Mouse (Mus musculus): ENCODE measurements around the gene Bach2. TPM values are rescaled to one million over a fixed set of nuclear protein-coding genes. Genes with fewer than 3 reads are reported as not detected.

The Bach2 gene
- polyA plus RNA-seq, 1 experiment, result 7.5 TPM

DNA sequence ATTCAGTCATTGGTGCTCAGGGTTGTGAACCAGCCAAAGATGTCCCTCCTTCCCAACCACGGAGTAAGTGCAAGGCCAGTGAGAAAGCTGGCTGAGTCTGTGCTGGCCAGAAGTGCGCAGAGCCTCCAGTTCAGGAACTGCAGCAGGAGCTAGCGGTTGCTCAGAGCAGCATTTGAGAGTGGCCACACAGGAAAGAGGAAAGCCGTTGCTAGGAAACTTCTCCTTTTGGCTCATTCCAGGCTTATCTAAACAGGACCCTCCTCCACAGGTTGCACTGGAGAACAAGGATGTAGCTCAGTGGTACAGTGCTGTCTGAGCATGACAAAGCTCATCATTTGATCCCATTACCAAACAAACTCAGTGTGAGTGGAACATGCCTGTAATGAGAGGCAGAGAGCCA, 114.2 kb downstream of the Bach2 start:
- Histone ChIP-seq H3K4me1 (ENCODE audit: control insufficient read depth, insufficient read depth, low read length) (peaks cover 7% of the 10 kb centered on the region), H3K4me3 (replicated peaks; ENCODE audit: extremely low read depth, low read depth, low read length) (no peak overlapping the region)
- TF ChIP-seq POLR2A (IDR thresholded peaks at IDR 0.05; ENCODE audit: borderline replicate concordance, extremely low read depth, low read depth, low read length) (no peak), CTCF (IDR thresholded peaks at IDR 0.05; ENCODE audit: insufficient read depth, low read length) (no peak)
- 12% methylated on average over 4 of the region's 4 CpGs for WGBS
- DNase-seq, result no peak

DNA sequence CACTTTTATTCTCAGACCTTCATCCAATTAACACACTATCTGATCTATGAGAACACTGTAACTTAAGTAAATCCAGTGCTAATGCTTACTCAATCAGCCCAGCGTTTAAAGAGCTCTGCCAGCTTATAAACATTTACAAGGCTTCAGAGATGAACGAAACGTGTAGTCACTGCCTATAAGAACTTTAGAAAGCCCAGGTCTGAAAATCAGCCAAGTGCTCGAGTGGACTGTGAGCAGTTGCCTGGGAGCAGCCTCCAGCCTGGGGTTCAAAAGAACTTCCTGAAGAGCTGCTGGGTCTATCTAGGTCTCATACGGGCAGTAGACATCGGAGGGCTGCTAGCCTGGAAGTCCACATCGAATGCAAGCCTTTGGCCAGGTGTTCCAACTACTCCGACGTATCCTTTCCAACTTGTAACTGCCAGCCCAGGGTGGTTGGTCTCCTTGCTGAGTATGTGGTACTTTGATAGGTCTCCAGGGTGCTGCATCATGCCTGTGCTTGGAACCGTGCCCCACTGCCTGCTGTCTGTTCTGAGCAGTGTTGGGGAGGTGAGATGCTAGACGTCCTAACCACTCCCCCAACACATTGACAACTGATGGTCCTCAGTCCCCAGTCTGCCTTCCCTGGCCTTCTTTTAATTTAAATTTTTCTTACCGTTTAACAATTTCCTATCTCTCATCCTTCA, 117.5 kb downstream of the Bach2 start:
- no peak for DNase-seq
- no peak overlapping the region for H3K4me3 ChIP-seq (replicated peaks; ENCODE audit: extremely low read depth, low read depth, low read length)
- peaks cover 21% of the 10 kb centered on the region for H3K4me1 ChIP-seq (ENCODE audit: control insufficient read depth, insufficient read depth, low read length)
- 43% methylated on average over 12 of the region's 12 CpGs for WGBS
- no peak for TF ChIP-seq CTCF (IDR thresholded peaks at IDR 0.05; ENCODE audit: insufficient read depth, low read length)
- TF ChIP-seq POLR2A (IDR thresholded peaks at IDR 0.05; ENCODE audit: borderline replicate concordance, extremely low read depth, low read depth, low read length), result no peak

DNA sequence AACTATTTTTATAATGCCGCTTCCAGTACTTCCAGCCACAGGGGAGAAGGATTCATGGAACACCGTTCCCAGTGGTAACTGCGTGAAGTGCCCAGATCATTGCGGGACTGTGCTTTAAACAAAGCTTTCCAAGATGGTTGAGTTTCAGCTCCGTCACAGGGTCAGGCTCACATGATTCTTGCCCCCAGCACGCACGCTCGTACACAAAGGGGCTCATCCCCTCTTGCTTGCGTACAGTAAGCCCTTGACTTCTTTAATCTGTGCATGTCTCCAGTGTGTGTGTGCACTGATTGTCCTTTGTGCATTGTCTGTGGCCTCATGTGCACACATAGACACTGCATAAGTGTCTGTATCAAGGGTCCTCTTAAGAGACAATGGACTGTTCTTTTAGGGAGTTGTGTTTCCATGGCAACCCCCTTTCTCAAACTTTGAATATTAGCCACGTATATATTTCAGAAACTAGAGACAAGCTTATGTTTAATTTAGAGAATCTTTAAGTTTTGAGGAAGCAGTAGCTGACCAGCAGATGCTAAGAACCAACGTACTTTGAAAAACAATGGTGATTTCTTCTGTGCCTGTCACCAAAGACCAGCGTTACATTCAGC, 119.5 kb downstream of the Bach2 start:
- 67% methylated on average over 12 of the region's 12 CpGs for WGBS

DNA sequence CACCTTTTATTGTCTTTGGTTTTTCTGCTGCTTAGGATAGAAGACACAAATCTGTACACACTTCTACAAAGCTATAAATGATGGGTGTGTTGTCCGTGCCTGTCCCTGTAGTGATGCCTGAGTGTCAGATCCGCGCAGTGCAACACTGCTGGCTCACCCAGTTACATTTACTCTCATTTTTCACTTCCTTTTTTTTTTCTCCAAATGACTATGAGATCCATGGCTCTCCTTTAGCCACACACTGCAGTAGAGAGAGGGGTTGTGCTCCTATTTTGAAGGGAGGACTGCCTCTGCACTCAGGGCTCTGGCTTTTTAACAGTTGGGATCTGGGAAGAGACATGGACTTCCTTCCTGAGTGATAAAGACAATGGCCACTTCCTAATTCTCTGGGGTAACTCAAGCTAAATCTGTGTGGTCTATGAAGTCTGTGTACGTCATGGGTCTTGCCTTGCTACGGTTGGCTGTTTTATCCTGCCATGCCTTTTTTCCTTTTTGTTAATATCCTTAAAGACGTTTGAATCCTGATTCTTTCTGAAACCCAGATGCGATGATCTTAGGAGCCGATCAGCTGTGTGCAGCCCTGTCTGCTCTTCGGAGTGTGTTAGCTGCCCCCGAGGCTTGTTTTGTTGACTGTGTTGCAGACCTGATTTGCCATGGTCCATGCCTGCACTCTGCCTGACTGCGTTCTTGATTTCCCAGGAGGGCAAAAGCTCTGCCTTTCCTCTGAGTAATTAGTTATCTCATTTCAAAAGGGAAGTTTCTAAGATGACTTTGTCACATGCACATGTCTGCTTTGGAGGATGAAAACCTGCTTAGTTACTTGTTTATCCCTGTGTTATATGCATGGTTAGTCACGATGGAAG, 120.2 kb downstream of the Bach2 start:
- no peak for DNase-seq
- Histone ChIP-seq H3K4me1 (ENCODE audit: control insufficient read depth, insufficient read depth, low read length) (peaks cover 23% of the 10 kb centered on the region), H3K4me3 (replicated peaks; ENCODE audit: extremely low read depth, low read depth, low read length) (no peak overlapping the region)
- WGBS, result 41% methylated on average over 12 of the region's 12 CpGs
- TF ChIP-seq POLR2A (IDR thresholded peaks at IDR 0.05; ENCODE audit: borderline replicate concordance, extremely low read depth, low read depth, low read length), result no peak
- TF ChIP-seq CTCF (IDR thresholded peaks at IDR 0.05; ENCODE audit: insufficient read depth, low read length), result no peak

More for the DNA sequence above, 119.5 kb downstream of the Bach2 start:
- no peak for DNase-seq
- Histone ChIP-seq H3K4me3 (replicated peaks; ENCODE audit: extremely low read depth, low read depth, low read length) (no peak overlapping the region), H3K4me1 (ENCODE audit: control insufficient read depth, insufficient read depth, low read length) (peaks cover 18% of the 10 kb centered on the region)
- TF ChIP-seq CTCF (IDR thresholded peaks at IDR 0.05; ENCODE audit: insufficient read depth, low read length) (no peak), POLR2A (IDR thresholded peaks at IDR 0.05; ENCODE audit: borderline replicate concordance, extremely low read depth, low read depth, low read length) (no peak)

DNA sequence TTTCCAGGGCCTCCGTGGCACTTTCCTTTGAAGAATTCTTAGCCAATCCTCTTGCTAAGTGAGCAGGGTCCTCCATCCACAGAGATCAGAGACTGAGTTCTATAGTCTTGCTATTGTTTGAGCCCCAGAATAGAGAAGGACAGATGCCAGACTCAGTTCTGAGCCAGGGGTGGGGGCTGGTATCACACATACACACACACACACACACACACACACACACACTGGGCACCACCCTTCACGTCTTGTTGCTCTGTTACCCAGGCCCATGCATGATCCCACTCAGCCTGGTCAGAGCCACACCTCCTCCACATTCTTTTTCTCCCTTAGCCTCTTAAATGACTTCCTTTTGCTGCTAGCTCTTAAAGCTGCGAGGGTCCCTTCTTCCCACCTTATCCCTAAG, 121.0 kb downstream of the Bach2 start:
- TF ChIP-seq CTCF (IDR thresholded peaks at IDR 0.05; ENCODE audit: insufficient read depth, low read length) (no peak), POLR2A (IDR thresholded peaks at IDR 0.05; ENCODE audit: borderline replicate concordance, extremely low read depth, low read depth, low read length) (no peak)
- no peak for DNase-seq
- Histone ChIP-seq H3K4me1 (ENCODE audit: control insufficient read depth, insufficient read depth, low read length) (peaks cover 23% of the 10 kb centered on the region), H3K4me3 (replicated peaks; ENCODE audit: extremely low read depth, low read depth, low read length) (no peak overlapping the region)
- 41% methylated on average over 3 of the region's 3 CpGs for WGBS

DNA sequence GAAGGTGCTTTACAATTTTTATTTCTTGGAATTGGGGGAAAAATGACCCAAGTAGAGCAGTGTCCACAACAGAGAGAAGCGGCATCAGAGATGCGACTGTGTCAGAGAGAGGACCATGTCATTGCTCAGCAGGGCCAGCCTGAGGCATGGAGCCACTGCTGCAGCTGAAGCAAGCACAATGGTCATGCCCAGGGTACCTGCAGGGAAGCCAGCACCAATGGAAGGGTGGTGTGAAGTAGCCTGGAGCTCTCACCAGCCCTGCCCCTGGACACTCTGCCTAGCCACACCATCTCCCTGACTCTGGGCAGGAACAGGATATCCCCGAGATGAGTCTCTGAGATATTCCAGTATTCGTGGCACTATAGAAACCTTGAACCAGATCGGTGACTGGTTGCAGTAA, 121.9 kb downstream of the Bach2 start:
- TF ChIP-seq CTCF (IDR thresholded peaks at IDR 0.05; ENCODE audit: insufficient read depth, low read length), result no peak
- TF ChIP-seq POLR2A (IDR thresholded peaks at IDR 0.05; ENCODE audit: borderline replicate concordance, extremely low read depth, low read depth, low read length), result no peak
- no peak for DNase-seq
- Histone ChIP-seq H3K4me3 (replicated peaks; ENCODE audit: extremely low read depth, low read depth, low read length) (no peak overlapping the region), H3K4me1 (ENCODE audit: control insufficient read depth, insufficient read depth, low read length) (peaks cover 26% of the 10 kb centered on the region)
- 69% methylated on average over 5 of the region's 5 CpGs for WGBS

DNA sequence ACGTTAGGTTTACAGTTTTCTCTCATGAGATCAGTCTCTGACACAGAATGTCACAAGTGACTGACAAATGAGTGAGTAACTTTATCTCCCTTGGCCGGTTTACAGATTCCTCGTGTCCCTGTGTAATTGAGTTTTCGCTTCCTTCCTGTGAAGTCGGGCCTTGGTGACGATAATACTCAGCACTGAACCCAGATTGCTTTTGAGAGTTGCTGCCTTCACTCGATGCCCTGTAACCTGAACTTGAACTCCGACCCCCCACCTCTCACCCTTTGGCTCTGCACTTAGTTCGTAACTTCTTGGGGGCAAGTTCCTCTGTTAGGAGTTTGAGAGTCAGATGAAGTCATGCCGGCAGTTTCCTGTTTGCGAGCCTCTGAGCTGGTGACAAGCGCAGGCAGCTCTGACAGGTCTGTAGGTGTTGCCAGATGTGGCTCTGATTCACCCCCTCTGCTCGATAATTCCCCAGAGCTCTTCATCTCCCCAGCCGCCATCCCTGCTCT, 124.9 kb downstream of the Bach2 start:
- no peak for DNase-seq
- H3K4me3 ChIP-seq (replicated peaks; ENCODE audit: extremely low read depth, low read depth, low read length), result no peak overlapping the region
- H3K4me1 ChIP-seq (ENCODE audit: control insufficient read depth, insufficient read depth, low read length), result peaks cover 28% of the 10 kb centered on the region
- TF ChIP-seq CTCF (IDR thresholded peaks at IDR 0.05; ENCODE audit: insufficient read depth, low read length), result no peak
- TF ChIP-seq POLR2A (IDR thresholded peaks at IDR 0.05; ENCODE audit: borderline replicate concordance, extremely low read depth, low read depth, low read length), result no peak
- WGBS, result 33% methylated on average over 14 of the region's 14 CpGs

DNA sequence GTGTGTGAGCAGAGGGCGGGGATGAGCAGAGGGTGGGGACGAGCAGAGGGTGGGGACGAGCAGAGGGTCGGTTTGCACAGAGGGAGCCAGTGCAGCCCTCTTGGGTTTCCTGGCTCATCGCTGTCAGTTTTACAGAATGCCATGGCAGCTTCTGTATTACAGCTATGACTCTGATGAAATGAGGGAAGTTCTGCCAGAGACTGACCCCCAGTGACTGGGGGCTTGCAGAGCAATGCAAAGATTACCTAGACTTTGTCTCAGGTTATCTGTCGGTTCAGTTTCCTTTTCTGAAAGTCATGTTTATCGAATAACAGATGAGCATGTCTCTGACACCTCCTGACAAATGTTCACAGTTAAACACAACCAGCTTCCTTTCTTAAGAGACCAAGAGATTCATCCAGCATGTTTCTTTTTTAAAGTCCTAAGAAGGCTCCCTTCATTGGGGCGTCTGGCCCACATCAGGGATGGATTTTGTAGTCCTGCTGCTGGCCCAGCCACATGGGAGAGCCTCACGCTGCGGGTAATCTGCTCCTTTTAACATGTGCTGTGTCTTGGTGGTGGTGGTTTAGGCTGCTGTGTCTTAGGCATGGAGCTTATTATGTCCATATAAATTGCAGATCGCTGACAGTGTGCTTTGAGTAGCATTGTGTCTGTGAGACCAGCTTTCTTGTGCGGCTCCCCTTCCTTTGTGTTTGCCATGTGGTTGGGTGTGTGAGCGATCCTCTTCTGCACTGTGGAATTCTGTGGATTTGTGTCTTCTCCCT, 126.7 kb downstream of the Bach2 start:
- WGBS, result 35% methylated on average over 13 of the region's 13 CpGs
- no peak for TF ChIP-seq CTCF (IDR thresholded peaks at IDR 0.05; ENCODE audit: insufficient read depth, low read length)
- TF ChIP-seq POLR2A (IDR thresholded peaks at IDR 0.05; ENCODE audit: borderline replicate concordance, extremely low read depth, low read depth, low read length), result no peak

DNA sequence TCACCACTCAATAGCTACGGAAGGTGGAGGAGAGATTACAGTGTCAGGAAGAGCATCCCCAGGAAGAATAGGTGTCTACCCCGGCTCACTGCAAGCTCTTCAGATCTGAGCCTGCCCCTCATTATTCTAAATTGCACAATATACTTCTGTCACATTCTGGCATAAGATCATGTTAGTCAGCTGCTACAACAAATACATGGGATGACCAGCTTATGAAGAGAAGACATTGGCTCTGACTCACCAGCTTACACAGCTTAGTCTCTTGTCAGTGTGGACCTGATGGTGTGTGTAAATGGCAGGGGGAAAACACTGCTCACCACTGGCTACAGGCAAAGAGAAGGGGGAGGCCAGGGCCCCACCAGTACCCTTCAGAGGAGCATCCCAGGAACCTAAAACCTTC, 127.6 kb downstream of the Bach2 start:
- 48% methylated on average over 2 of the region's 2 CpGs for WGBS
- TF ChIP-seq CTCF (IDR thresholded peaks at IDR 0.05; ENCODE audit: insufficient read depth, low read length), result no peak
- no peak for TF ChIP-seq POLR2A (IDR thresholded peaks at IDR 0.05; ENCODE audit: borderline replicate concordance, extremely low read depth, low read depth, low read length)

More for the DNA sequence above, 126.7 kb downstream of the Bach2 start:
- H3K4me1 ChIP-seq (ENCODE audit: control insufficient read depth, insufficient read depth, low read length), result peaks cover 18% of the 10 kb centered on the region
- DNase-seq, result no peak
- no peak overlapping the region for H3K4me3 ChIP-seq (replicated peaks; ENCODE audit: extremely low read depth, low read depth, low read length)

More for the DNA sequence above, 127.6 kb downstream of the Bach2 start:
- Histone ChIP-seq H3K4me1 (ENCODE audit: control insufficient read depth, insufficient read depth, low read length) (peaks cover 16% of the 10 kb centered on the region), H3K4me3 (replicated peaks; ENCODE audit: extremely low read depth, low read depth, low read length) (no peak overlapping the region)
- DNase-seq, result no peak
